Mouse (Mus musculus): ENCODE measurements around the gene Bckdhb.

DNA sequence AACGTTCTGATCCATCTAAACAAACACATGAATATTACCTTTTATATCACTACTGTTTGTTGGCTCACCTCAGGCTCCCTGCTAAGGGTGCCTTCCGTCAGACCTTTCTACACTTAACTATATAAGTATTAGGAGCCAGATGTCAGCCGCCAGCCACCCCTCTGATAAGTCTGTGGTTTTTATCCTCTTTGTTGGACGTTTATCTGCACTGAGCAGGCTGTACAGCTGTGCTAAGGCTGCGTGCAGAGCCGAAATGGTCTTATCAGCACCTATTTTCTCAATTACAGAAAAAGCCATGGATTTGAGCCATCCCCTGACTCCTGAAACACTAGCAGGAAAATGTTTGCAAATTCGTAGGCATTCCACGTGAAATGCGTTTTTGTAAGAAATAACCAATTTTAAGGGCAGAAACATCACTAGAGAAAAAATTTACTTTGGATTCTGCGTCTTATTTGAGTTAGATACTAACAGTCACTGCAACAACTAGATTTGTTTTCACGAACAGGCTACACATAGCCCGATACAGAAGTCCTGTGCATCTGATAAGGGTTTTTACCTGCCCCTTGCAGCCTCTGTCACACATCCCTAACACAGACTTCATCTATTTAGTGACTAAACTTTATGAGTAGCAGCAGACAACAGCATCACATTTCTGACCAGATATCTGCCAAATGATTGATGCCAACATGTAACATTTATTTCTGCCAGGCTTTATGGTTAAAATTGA, 188.1 kb downstream of the Bckdhb start:
- TF ChIP-seq GATA1 (IDR thresholded peaks at IDR 0.05; ENCODE audit: borderline replicate concordance, low read length) (no peak), CTCF (IDR thresholded peaks at IDR 0.05; ENCODE audit: low read depth, low read length) (no peak), GATA2 (IDR thresholded peaks at IDR 0.05; ENCODE audit: borderline replicate concordance, low read depth, low read length) (no peak), TAL1 (conservative IDR thresholded peaks at IDR 0.05; ENCODE audit: low read depth, low read length) (peak; percentile 98)
